Mouse (Mus musculus): Measurements from ENCODE around the gene Mgat5b. TPM values are rescaled to one million over a fixed set of nuclear protein-coding genes. Genes with fewer than 3 reads are reported as not detected.

Gene Mgat5b
- 95.1 and 98.4 TPM in 2 replicates for polyA plus RNA-seq (2012; rRNA removed)

- peak; percentile 91 for TF ChIP-seq CTCF (IDR thresholded peaks at IDR 0.05; ENCODE audit: borderline replicate concordance, extremely low read depth, insufficient read depth, insufficient read length)
- peak; percentile 86 for TF ChIP-seq POLR2A (IDR thresholded peaks at IDR 0.05; ENCODE audit: borderline replicate concordance, extremely low read depth, insufficient read depth, insufficient read length, poor library complexity, severe bottlenecking)
- DNase-seq (ENCODE audit: low read depth), result peak; percentile 91
Observed at GRCm38 (mm10) chr11:116918323-116919185, at the start of gene Mgat5b. Gene Mgat5b, plus strand, starts transcription at chr11:116918863.

DNA sequence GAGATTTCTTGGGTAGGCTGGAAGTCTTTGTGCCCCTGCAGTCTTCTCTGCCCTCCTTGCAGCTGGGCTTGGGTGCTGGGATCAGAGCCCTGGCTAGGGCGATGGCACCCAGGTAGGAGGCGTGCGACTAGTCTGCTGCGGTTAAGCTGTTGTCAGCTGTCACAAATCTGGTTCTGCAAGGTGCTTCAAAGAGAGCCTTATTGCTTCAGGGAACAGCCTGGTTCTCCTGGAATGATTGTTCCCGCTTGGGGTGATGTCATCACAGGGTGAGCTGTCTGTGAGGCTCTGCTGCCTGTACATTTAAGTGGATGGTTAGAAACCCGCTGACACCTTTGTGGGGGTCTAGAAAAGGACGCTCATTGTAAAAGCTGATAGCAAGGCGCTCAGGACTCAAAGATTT, 49.4 kb upstream of the Mgat5b start:
- TF ChIP-seq CTCF (IDR thresholded peaks at IDR 0.05; ENCODE audit: borderline replicate concordance, extremely low read depth, insufficient read depth, insufficient read length), result no peak
- TF ChIP-seq POLR2A (IDR thresholded peaks at IDR 0.05; ENCODE audit: borderline replicate concordance, extremely low read depth, insufficient read depth, insufficient read length, poor library complexity, severe bottlenecking), result no peak

DNA sequence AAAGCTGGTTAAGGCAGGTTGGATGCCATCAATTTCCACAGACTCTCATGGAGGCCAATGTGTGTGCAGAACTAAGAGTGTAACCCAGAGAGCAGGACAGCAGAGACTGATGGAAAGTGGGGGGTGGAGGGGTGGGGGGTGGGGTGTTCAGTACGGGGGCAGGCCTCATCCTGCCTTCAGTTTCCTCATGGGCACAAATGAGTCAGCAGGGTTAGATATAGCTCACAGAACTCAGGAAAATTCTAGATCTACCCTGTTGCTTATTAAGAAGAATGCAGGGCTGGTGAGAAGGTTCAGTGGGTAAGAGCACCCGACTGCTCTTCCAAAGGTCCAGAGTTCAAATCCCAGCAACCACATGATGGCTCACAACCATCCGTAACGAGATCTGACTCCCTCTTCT, 49.0 kb upstream of the Mgat5b start:
- TF ChIP-seq POLR2A (IDR thresholded peaks at IDR 0.05; ENCODE audit: borderline replicate concordance, extremely low read depth, insufficient read depth, insufficient read length, poor library complexity, severe bottlenecking) (no peak), CTCF (IDR thresholded peaks at IDR 0.05; ENCODE audit: borderline replicate concordance, extremely low read depth, insufficient read depth, insufficient read length) (no peak)
- no peak for DNase-seq (ENCODE audit: low read depth)

More for the DNA sequence above, 49.4 kb upstream of the Mgat5b start:
- DNase-seq (ENCODE audit: low read depth), result no peak

DNA sequence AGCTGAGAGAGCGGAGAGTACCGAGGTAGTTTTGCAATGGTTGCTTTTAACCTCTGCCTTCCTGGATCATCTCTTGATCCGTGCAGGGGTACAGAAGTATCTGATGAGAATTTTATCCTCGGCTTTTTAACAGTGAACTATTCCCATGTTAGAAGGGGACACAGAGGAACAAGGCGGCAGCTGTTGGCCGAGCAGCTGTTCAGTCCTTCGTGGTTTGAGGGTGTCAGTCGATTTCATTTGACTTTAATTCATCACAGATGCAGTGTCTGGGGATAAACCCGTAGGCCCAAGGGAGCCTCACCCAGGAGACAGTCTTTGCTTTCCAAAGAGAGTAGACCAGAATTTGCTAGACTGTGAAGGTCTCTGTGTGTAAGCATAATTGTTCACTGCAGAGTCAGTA, 47.1 kb upstream of the Mgat5b start:
- DNase-seq (ENCODE audit: low read depth), result no peak
- TF ChIP-seq POLR2A (IDR thresholded peaks at IDR 0.05; ENCODE audit: borderline replicate concordance, extremely low read depth, insufficient read depth, insufficient read length, poor library complexity, severe bottlenecking) (no peak), CTCF (IDR thresholded peaks at IDR 0.05; ENCODE audit: borderline replicate concordance, extremely low read depth, insufficient read depth, insufficient read length) (no peak)

DNA sequence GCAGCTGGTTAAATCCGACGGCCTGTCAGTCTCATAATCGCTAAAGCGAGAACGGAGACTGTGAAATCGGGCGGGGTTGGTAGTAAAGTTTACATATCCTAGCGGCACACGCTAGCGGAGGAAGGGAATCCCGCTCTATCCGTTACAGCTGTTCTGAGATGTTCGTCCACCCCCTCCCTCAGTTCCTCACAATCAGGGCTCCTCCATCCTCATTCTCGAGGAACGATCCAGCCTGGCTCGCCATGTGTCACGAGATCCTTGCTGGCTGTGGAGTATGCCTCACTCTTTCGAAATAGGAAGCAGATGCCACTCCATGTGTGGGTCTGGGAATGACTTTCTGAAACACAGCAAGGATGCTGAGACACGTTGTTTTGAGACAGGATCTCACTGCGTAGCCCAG, 44.7 kb upstream of the Mgat5b start:
- peak; percentile 25 for DNase-seq (ENCODE audit: low read depth)
- no peak for TF ChIP-seq POLR2A (IDR thresholded peaks at IDR 0.05; ENCODE audit: borderline replicate concordance, extremely low read depth, insufficient read depth, insufficient read length, poor library complexity, severe bottlenecking)

- DNase-seq (ENCODE audit: low read depth), result no peak
- TF ChIP-seq POLR2A (IDR thresholded peaks at IDR 0.05; ENCODE audit: borderline replicate concordance, extremely low read depth, insufficient read depth, insufficient read length, poor library complexity, severe bottlenecking) (no peak), CTCF (IDR thresholded peaks at IDR 0.05; ENCODE audit: borderline replicate concordance, extremely low read depth, insufficient read depth, insufficient read length) (no peak)
Observed at GRCm38 (mm10) chr11:116878454-116878853, 40.2 kb upstream of the Mgat5b start.

- peak; percentile 56 for DNase-seq (ENCODE audit: low read depth)
- no peak for TF ChIP-seq CTCF (IDR thresholded peaks at IDR 0.05; ENCODE audit: borderline replicate concordance, extremely low read depth, insufficient read depth, insufficient read length)
- no peak for TF ChIP-seq POLR2A (IDR thresholded peaks at IDR 0.05; ENCODE audit: borderline replicate concordance, extremely low read depth, insufficient read depth, insufficient read length, poor library complexity, severe bottlenecking)
Observed at GRCm38 (mm10) chr11:116880839-116881238, 37.8 kb upstream of the Mgat5b start.

- no peak for DNase-seq (ENCODE audit: low read depth)
- no peak for TF ChIP-seq POLR2A (IDR thresholded peaks at IDR 0.05; ENCODE audit: borderline replicate concordance, extremely low read depth, insufficient read depth, insufficient read length, poor library complexity, severe bottlenecking)
- TF ChIP-seq CTCF (IDR thresholded peaks at IDR 0.05; ENCODE audit: borderline replicate concordance, extremely low read depth, insufficient read depth, insufficient read length), result no peak
Observed at GRCm38 (mm10) chr11:116881440-116881839, 37.2 kb upstream of the Mgat5b start.

DNA sequence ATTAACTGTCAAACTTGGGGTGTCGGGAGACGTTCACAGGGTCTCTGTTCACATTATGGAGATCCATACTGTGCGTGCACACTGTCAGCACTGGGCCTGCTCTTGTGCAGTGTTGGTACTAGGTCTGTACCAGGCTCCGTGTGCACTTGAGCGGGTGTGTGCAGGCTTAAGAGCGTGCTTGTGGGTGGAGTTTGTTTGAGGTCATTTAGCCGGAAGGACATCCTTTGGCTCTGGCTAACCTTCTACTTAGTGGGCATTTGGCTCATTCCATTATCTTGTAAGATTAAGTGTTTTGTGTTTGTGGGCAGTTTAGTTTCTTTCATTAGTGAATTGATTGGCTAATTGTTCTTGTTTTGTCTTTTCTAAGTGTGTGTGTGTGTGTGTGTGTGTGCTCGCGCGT, 36.2 kb upstream of the Mgat5b start:
- no peak for DNase-seq (ENCODE audit: low read depth)
- TF ChIP-seq CTCF (IDR thresholded peaks at IDR 0.05; ENCODE audit: borderline replicate concordance, extremely low read depth, insufficient read depth, insufficient read length), result no peak
- no peak for TF ChIP-seq POLR2A (IDR thresholded peaks at IDR 0.05; ENCODE audit: borderline replicate concordance, extremely low read depth, insufficient read depth, insufficient read length, poor library complexity, severe bottlenecking)

GRCm38 (mm10) chr11:116884061-116884460, 34.6 kb upstream of the Mgat5b start:
- no peak for TF ChIP-seq POLR2A (IDR thresholded peaks at IDR 0.05; ENCODE audit: borderline replicate concordance, extremely low read depth, insufficient read depth, insufficient read length, poor library complexity, severe bottlenecking)
- TF ChIP-seq CTCF (IDR thresholded peaks at IDR 0.05; ENCODE audit: borderline replicate concordance, extremely low read depth, insufficient read depth, insufficient read length), result no peak
- no peak for DNase-seq (ENCODE audit: low read depth)

DNA sequence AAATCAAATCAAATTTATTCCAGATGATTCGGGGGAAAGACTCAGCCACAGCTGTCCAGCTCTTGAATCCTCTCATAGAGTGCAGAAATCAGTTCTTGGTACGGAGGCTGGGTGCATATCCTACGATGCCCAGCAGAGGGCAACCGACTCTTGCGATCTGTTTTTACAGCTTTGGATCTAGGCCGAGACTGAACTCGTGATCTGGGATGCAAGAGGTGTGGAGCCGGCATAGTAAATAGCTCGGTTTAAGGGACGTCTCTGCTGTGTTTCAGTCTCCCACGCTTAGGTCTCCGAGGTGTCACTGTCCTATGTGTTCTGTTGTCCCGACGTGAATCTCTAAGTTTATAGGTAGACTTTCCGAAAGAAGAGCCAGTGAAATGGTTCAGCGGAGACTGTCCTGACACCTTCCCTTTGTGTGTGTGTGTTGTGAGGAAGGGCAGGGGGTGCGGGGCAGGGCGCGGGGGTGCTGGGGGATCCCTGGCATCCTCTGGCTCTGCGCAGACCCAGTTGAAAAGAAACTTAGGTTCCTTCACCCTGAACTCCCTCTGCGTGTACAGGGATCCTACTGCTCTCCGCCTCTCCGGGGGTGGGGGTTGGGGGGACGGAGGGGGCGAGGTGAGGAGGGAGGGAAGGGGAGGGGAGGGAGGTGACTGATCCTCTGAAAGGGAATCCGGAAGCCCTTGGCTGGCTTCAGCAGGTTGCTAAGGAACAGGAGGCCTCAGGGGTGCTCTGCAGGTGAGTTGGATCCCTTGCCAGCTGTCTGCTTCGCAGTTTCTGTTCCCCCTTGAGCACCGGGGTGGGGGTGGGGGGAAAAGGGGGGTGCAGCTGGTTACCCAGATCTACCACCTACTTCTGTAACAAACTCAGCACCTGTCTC, 33.1 kb upstream of the Mgat5b start:
- TF ChIP-seq POLR2A (IDR thresholded peaks at IDR 0.05; ENCODE audit: borderline replicate concordance, extremely low read depth, insufficient read depth, insufficient read length, poor library complexity, severe bottlenecking) (no peak), CTCF (IDR thresholded peaks at IDR 0.05; ENCODE audit: borderline replicate concordance, extremely low read depth, insufficient read depth, insufficient read length) (peak; percentile 96)
- DNase-seq (ENCODE audit: low read depth), result peak; percentile 93
